Mouse (Mus musculus): Measurements from ENCODE around the gene Vmn1r195.
"Not testable (repeated sequence)": the region's sequence is repeated elsewhere in the genome, so short reads cannot be mapped to it uniquely, and the experiment has no call there.

DNA sequence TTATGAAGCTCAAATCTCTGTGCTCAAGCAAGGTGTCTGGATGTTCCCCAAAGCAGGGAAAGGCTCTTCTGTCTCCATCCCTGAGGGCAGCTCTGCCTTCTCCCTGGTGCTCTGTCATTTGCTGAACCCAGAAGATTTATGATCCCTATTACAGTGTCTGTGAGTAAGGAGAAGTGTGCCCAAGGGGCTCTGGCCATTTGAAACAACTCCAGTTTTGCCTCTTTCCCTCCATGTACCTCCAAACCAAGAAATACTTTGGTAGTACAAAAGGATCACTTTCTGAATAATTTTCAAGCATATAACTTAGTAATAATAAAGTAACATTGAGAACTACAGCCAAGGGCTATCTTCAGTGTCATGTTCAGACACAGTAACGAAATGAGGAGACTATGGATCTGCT is 47.3 kb upstream of the Vmn1r195 start, which contains the start of gene Vmn1r193:
- not testable (repeated sequence) for TF ChIP-seq POLR2A (IDR thresholded peaks at IDR 0.05; ENCODE audit: borderline replicate concordance, low read depth, low read length); CTCF (IDR thresholded peaks at IDR 0.05; ENCODE audit: low read depth, low read length)

Measured in bone marrow macrophage, adult 2 months (primary cell).